Mouse (Mus musculus): Measurements from ENCODE around the gene Gm43638.
"Not testable (repeated sequence)": the region's sequence is repeated elsewhere in the genome, so short reads cannot be mapped to it uniquely, and the experiment has no call there.

- not testable (repeated sequence) for TF ChIP-seq POLR2A, CTCF (IDR thresholded peaks at IDR 0.05; ENCODE audit: insufficient read depth, low read depth, low read length)
Observed at GRCm38 (mm10) chr5:87424041-87424440, 62.6 kb downstream of the Gm43638 start, which contains the start of gene Ugt2b38.

Measured in olfactory bulb, adult 2 months (tissue).